Mouse (Mus musculus) embryonic facial prominence, embryonic 14.5 days (tissue): ENCODE results near the gene Edc4. TPM values are rescaled to one million over a fixed set of nuclear protein-coding genes. Genes with fewer than 3 reads are reported as not detected.

Experiments
- ATAC-seq: fragments of 200-750 bp; cut with Nextera tagmentation; 2 replicates; pipeline ENCODE4 v1.8.0; 2017; ENCODE audit warnings: low read depth, moderate number of reproducible peaks, moderate TSS enrichment
- DNase-seq: peaks from one replicate; pipeline ENCODE4 v3.0.0-alpha.2; 2015; ENCODE audit warnings: low spot score
- H3K27ac ChIP-seq: fragments of 300-500 bp; sonication (generic); replicated peaks from 2 replicates; pipeline ENCODE4 v1.5.1; 2014; ENCODE audit warnings: low read depth, mild to moderate bottlenecking, low read length, moderate library complexity
- H3K27me3 ChIP-seq: fragments of 300-500 bp; sonication (generic); replicated peaks from 2 replicates; pipeline ENCODE4 v1.6.1; 2014; ENCODE audit warnings: low read length; ENCODE audit not compliant: control insufficient read depth, insufficient read depth
- H3K36me3 ChIP-seq: fragments of 300-500 bp; sonication (generic); 2 replicates; pipeline ENCODE4 v1.6.1; 2014; ENCODE audit warnings: low read length, mixed read lengths; ENCODE audit not compliant: control insufficient read depth, insufficient read depth
- H3K4me1 ChIP-seq: fragments of 300-500 bp; sonication (generic); 2 replicates; pipeline ENCODE4 v1.6.1; 2014; ENCODE audit warnings: antibody characterized with exemption, low read length; ENCODE audit not compliant: control insufficient read depth, insufficient read depth
- H3K4me2 ChIP-seq: fragments of 300-500 bp; sonication (generic); 2 replicates; pipeline ENCODE4 v1.6.1; 2014; ENCODE audit warnings: low read depth, mild to moderate bottlenecking, low read length, moderate library complexity, mixed read lengths
- H3K4me3 ChIP-seq: fragments of 300-500 bp; sonication (generic); 2 replicates; pipeline ENCODE4 v1.5.1; 2014; ENCODE audit warnings: low read depth, mild to moderate bottlenecking, low read length
- H3K9ac ChIP-seq: fragments of 300-500 bp; sonication (generic); 2 replicates; pipeline ENCODE4 v1.6.1; 2014; ENCODE audit warnings: low read depth, mild to moderate bottlenecking, low read length, moderate library complexity, mixed read lengths
- H3K9me3 ChIP-seq: fragments of 300-500 bp; sonication (generic); 2 replicates; pipeline ENCODE4 v1.6.1; 2016; ENCODE audit warnings: low read length; ENCODE audit not compliant: control insufficient read depth
- WGBS: fragments of 180-500 bp; shearing (Covaris S2); extraction: QIAGEN DNeasy Blood & Tissue Kit; methylation state at CpG from one replicate; pipeline ENCODE4 v1.1.7; 2014; 5-methylcytosine and 5-hydroxymethylcytosine counted together
- polyA plus RNA-seq: library from polyadenylated mRNA; unstranded; fragments of >200 nt; fragmentation: Nextera tagmentation; extraction: Ambion mirVana; gene quantifications from 2 replicates; pipeline ENCODE4 v1.2.1, GENCODE M21; 2014

Gene Edc4
- polyA plus RNA-seq, 1 experiment from 2014 or later, result 35.8 TPM

DNA sequence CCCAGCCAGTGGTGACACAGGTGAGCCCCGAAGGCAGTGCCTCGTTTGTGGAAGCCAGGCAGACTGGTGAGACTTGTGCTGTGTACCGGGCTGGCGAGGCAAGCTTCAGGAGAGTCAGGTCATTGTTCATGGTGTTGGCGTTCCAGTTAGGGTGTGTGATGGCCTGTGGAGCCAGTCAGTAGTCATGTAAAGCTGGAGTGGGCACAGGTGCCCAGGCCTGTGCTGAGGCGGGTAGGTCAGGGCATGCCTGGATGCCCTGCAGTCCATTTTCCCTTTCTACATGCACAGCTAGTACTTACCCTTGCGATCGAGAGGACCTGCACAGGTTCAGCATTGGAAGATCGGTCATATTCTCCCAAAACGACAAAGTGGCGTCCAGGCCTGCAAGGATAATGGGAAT is 51.8 kb downstream of the Edc4 start:
- H3K4me2 ChIP-seq, result no peak overlapping the region
- H3K4me3 ChIP-seq, result no peak overlapping the region
- H3K9ac ChIP-seq, result no peak overlapping the region
- H3K27ac ChIP-seq, result no peak overlapping the region
- no peaks in the 10 kb centered on the region for H3K9me3 ChIP-seq
- peaks cover 10% of the 10 kb centered on the region for H3K4me1 ChIP-seq
- peaks cover 22% of the 10 kb centered on the region for H3K36me3 ChIP-seq
- ATAC-seq (no peak), DNase-seq (no peak)
- 90% methylated on average over 11 of the region's 11 CpGs for WGBS
- H3K27me3 ChIP-seq, result no peaks in the 10 kb centered on the region

DNA sequence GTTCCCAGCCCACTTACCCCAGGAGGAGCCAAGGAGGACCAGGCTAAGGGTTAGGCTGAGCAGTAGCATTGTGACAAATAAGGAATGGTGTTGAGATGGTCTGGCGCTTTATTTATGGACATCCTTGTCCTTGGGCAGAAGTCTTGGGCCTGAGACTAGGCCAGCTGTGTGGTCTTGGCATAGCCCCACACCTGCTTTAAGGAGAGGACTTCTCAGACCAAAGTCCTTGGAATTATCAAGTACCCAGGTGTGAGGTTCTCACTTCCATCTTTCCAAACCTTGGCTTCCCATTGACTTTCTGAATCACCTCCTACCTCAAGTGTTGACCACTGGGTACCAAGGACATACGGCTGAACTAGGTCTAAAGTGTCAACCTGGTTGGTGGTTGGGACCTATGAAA is 53.1 kb downstream of the Edc4 start, which contains the start of gene Ctrl:
TSS of gene Ctrl (minus strand) at position 101 of the 400 bp plus-strand sequence.
- Histone ChIP-seq H3K9ac (no peak within 1 kb of the TSS), H3K4me3 (no peak within 1 kb of the TSS), H3K27ac (no peak within 1 kb of the TSS), H3K9me3 (no peaks in the 10 kb centered on the region), H3K27me3 (no peaks in the 10 kb centered on the region), H3K36me3 (peaks cover 22% of the 10 kb centered on the region), H3K4me1 (peaks cover 15% of the 10 kb centered on the region), H3K4me2 (no peak within 1 kb of the TSS)
- 95% methylated on average over 2 of the region's 2 CpGs for WGBS
- ATAC-seq (no peak), DNase-seq (no peak)

DNA sequence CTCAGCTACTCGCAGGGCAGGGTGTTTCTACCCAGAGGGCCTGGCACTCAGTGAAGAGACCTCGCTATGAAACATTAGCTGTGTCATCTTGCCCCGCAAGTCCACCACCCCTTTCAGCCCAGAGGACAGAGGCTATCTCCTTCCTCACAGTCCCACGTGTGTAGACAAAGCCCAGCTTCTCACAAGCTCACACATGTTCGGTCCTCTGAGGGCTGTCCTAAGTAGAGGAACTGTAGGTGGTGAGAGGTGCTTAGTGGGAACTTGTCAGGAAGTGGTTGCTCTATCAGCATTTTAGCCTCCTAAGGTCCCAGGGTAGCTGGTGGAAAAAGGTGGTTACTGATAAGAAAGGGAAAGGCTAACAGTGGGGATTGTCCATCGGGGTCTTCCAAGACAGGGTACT is 54.4 kb downstream of the Edc4 start:
- H3K27ac ChIP-seq, result no peak overlapping the region
- WGBS, result 72% methylated on average over 6 of the region's 6 CpGs
- H3K9me3 ChIP-seq, result no peaks in the 10 kb centered on the region
- peaks cover 15% of the 10 kb centered on the region for H3K4me1 ChIP-seq
- H3K9ac ChIP-seq, result no peak overlapping the region
- no peaks in the 10 kb centered on the region for H3K27me3 ChIP-seq
- ATAC-seq (no peak), DNase-seq (no peak)
- H3K4me3 ChIP-seq, result no peak overlapping the region
- no peak overlapping the region for H3K4me2 ChIP-seq
- peaks cover 18% of the 10 kb centered on the region for H3K36me3 ChIP-seq

- Histone ChIP-seq H3K4me3 (peak overlapping the region; percentile 76), H3K27ac (no peak overlapping the region), H3K27me3 (no peaks in the 10 kb centered on the region), H3K36me3 (peaks cover 18% of the 10 kb centered on the region; the same call in 1 of the 2 replicates), H3K4me1 (peaks cover 15% of the 10 kb centered on the region), H3K9ac (peak overlapping the region; percentile 76), H3K4me2 (peak overlapping the region; percentile 94), H3K9me3 (no peaks in the 10 kb centered on the region)
- ATAC-seq (no peak), DNase-seq (no peak)
- WGBS, result 23% methylated on average over 7 of the region's 7 CpGs
These were observed 55.4 kb downstream of the Edc4 start for GRCm38 (mm10) chr8:105935863-105936603.

- Histone ChIP-seq H3K9me3 (no peaks in the 10 kb centered on the region), H3K4me1 (peaks cover 15% of the 10 kb centered on the region), H3K27me3 (no peaks in the 10 kb centered on the region), H3K4me2 (peak overlapping the region; percentile 94), H3K27ac (peak overlapping the region; percentile 81), H3K36me3 (peaks cover 24% of the 10 kb centered on the region; the same call in 1 of the 2 replicates), H3K9ac (peak overlapping the region; percentile 76), H3K4me3 (peak overlapping the region; percentile 76)
- under 1% methylated on average over 26 of the region's 30 CpGs for WGBS
- DNase-seq (peak; percentile 96), ATAC-seq (peak; percentile 92)
These were observed 56.3 kb downstream of the Edc4 start for GRCm38 (mm10) chr8:105936866-105937475.

- Histone ChIP-seq H3K27me3 (no peaks in the 10 kb centered on the region), H3K4me1 (peaks cover 15% of the 10 kb centered on the region), H3K4me2 (peak overlapping the region; percentile 94), H3K9ac (peak overlapping the region; percentile 76), H3K27ac (peak overlapping the region; percentile 81), H3K9me3 (no peaks in the 10 kb centered on the region), H3K36me3 (peaks cover 30% of the 10 kb centered on the region), H3K4me3 (peak overlapping the region; percentile 76)
- WGBS, result 2% methylated on average over 33 of the region's 33 CpGs
- ATAC-seq (peak; percentile 27; the same call in 1 of the 2 replicates), DNase-seq (peak; percentile 31)
These were observed 57.0 kb downstream of the Edc4 start for GRCm38 (mm10) chr8:105937496-105938305.

- WGBS, result 32% methylated on average over 4 of the region's 4 CpGs
- Histone ChIP-seq H3K9me3 (no peaks in the 10 kb centered on the region), H3K9ac (peak within 1 kb of the TSS; percentile 76), H3K27me3 (no peaks in the 10 kb centered on the region), H3K36me3 (peaks cover 36% of the 10 kb centered on the region), H3K4me3 (peak within 1 kb of the TSS; percentile 76), H3K27ac (peak within 1 kb of the TSS; percentile 81), H3K4me2 (peak within 1 kb of the TSS; percentile 94), H3K4me1 (peaks cover 15% of the 10 kb centered on the region)
- DNase-seq (peak; percentile 45), ATAC-seq (no peak)
These were observed 57.6 kb downstream of the Edc4 start, which contains the start of gene Psmb10 for GRCm38 (mm10) chr8:105938306-105938669. TSS of gene Psmb10 (minus strand) at chr8:105938444.

GRCm38 (mm10) chr8:105942026-105942425 is 61.3 kb downstream of the Edc4 start:
- no peaks in the 10 kb centered on the region for H3K27me3 ChIP-seq
- no peaks in the 10 kb centered on the region for H3K9me3 ChIP-seq
- no peak overlapping the region for H3K27ac ChIP-seq
- peaks cover 73% of the 10 kb centered on the region for H3K36me3 ChIP-seq
- 0 out of 2 replicates have a peak, but pooled peaks cover 4% of the 10 kb centered on the region for H3K4me1 ChIP-seq
- H3K4me3 ChIP-seq, result no peak overlapping the region
- no peak for ATAC-seq
- H3K9ac ChIP-seq, result no peak overlapping the region
- WGBS, result 93% methylated on average over 11 of the region's 11 CpGs
- H3K4me2 ChIP-seq, result no peak overlapping the region
- no peak for DNase-seq
